Mouse (Mus musculus) liver, postnatal 0 days (tissue): ENCODE results near the gene Ccl7.
A peak's percentile ranks its signal among the peaks of the same experiment; 100 is the strongest.

Experiments
- CTCF ChIP-seq: sonication (generic); IDR thresholded peaks from 2 replicates; pipeline ENCODE4 v1.5.1; 2016; ENCODE audit warnings: antibody characterized with exemption, low read depth
- EP300 ChIP-seq: IDR thresholded peaks from 2 replicates; pipeline ENCODE4 v1.6.1; 2016; ENCODE audit warnings: antibody characterized with exemption, low read depth, mild to moderate bottlenecking

DNA sequence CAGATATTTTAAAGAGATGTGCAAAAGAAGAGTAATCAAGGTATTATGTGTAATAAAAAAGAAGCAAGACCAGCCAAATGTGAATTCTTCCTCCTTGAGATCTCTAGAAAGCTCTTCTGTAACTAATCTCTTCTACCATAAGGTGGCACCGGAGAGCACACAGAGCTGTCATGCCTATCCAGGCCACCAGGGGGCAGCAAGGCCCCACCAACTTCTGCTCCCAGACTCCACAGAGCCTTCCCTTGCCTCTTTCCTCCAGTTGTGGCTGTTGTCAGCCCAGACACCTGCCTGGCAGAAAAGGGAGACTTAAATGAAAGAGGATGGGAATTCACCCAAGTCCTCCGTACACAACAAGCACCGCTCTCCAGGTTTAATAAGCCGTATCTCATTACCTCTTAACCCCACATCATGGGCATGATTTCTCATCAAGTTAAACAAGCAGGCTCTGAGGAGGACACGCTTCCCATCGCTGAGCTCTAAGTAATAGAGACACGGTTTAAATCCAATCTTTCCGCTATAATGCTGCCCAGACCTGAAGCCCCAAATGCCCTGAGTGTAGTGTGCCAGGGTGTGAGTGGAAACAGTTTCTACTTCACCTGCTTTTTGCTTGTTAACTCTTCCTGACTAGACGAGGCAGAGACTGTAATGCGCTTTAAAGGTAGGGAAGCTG is 49.2 kb upstream of the Ccl7 start:
- TF ChIP-seq CTCF: peak; percentile 99
- no peak for TF ChIP-seq EP300
